Mouse (Mus musculus): ENCODE measurements around the gene Ranbp9.
A peak's percentile ranks its signal among the peaks of the same experiment; 100 is the strongest.

The Ranbp9 gene

DNA sequence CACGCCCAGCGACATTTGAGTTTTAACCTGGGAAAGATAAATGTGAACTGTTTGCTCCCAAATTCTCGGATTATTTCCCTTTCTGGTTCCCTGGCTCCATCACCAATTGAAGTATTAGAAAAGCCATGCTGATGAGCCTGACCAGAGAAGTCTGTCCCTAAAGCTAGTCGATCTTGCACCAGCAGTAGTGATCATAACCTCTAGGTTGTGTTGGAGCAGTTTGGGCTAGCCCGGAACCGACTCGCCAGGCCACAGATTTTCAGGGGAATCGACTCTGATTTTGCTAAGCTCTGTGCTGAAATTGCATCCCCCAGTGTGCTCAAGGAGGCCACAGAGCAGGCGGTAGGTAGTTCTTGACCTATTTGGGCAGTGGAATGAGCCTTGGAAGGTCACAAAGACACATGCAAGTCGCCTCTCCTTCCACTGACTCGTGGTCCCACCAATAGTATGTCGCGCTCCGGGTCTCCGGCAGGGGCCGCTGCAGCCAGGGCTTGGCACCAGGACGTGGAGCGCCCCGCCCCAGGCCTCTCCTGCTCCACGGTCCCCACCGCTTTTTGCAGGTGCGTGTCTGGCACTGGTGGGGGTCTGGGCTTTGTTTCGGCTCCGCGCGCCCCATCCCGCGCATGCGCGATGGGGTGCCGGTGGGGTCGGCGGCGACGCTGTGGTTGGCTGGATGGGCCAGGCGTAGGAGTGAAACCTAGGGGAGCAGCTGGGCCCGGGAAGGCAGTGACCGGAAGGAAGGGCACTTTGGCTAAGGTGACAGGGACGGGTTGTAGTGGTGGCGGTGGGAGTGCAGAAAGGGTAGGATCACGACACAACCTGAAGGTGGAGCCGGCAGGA lies 115.9 kb downstream of the Ranbp9 start, which contains the start of gene Sirt5:
Gene Sirt5, plus strand, starts transcription at position 512 of the 840 bp plus-strand sequence.
- peak; percentile 90 for DNase-seq (ENCODE audit: low spot score)

DNA sequence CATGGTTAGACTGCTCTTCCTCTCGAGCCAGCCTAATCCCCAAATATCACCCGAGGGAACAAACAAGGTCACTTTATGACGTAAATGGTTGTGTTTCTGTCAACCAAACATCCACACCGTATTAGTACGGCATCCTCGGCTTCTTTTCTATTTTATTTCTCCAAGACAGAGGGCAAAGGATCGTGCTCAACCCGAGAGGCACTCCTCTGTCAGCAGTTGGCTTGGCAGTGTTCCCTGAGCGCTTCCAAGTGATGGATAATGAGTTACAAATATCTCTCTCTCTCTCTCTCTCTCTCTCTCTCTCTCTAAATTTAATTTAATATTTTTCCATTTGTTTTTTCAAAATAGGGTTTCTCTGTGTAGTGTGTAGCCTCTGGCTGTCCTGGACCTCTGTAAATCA lies 118.7 kb downstream of the Ranbp9 start:
- no peak for DNase-seq (ENCODE audit: low spot score)

DNA sequence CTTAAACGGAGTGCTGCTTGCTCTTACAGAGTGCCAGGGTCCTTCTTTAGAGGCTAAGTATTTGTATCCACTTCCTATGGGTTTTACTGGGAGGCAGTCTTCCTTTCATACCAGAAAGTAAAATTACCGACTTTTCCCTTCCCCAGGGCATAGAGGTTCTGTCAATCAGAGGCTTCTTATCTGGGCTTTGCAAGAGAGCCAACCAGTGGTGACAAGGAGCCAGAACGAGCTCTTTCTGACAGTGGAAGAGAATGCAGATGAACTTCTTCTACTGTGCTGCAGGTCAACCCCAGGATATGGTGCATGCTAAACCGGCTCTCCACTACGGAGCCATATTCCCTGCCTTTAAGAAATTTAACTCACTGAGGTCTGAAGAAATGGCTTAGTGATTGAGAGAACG lies 120.5 kb downstream of the Ranbp9 start:
- DNase-seq (ENCODE audit: low spot score) = no peak

DNA sequence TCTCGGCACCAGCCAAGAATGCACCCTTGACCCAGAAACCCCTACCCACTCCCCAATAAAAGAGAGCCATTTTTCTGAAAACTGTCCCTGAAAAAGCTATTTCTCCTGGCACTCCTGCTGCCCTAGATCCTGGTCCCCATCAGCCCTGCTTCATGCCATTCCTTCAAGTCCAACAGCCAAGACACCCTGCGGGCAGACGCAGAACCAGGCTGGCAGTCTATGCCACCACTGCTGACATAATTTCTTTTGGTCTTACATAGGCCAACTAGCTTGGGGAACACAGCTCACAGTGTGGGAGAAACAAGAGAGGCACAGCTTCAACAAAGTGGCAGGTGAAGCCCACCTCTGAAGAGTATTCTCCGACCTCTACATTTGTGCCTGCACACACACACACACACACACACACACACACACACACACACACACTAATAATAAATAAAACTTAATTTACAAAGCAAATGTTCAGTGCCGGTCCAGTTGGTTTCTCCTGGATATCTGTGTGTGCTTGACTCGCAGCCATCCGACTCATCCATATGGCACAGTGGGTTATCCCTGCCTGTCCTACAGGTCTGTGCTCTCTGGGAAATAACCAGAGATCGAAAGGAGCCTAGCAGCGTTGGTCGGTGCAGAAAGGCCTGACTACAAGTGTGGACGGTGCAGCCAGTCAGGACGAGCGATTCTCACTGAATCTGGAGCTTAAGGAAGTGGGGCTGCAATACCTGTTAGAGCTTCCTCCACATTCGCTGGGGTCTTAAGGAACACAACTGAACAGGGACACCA lies 124.5 kb downstream of the Ranbp9 start:
- DNase-seq (ENCODE audit: low spot score) = no peak

DNA sequence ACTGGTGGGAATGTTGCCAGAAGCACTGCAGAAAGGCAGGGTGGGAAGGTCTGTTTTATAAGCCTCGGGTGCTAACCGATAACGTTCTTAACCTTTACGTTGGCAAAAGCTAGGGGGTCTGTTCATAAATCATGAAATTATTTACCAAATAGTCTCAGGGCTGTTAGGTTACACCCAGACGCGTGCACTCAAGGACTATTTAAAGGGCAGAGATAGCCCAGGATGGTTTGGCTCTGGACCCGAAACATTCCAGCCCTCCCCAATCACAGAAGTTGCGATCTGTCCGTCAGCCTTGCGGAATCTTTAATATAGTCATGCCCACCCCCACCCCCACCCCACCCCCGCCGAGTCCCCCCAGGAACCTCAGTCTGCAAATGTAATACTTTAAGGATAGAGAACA lies 126.7 kb downstream of the Ranbp9 start:
- no peak for DNase-seq (ENCODE audit: low spot score)

DNA sequence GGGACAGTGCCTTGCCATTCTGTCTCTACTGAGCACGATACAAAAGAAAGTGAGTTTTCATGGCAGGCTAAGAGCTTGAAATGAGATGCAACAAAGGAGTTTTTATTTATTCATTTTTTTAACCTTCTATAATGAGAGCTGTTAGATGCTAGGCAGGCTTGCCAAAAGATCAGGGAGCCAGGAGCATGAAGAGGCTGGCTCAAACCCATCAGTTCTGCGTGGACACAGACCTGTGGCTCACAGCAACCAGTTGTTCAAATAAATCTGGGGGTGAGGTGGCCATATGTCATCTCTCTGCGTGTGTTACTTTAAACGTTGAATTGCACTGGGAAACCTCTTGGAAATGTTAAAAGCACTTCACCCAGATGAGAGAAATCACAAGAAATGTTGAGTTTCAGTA lies 127.7 kb downstream of the Ranbp9 start:
- DNase-seq (ENCODE audit: low spot score) = no peak
